Mouse (Mus musculus) kidney, embryonic 15.5 days (tissue): Measurements from ENCODE around the gene Nt5dc2. TPM values are rescaled to one million over a fixed set of nuclear protein-coding genes. Genes with fewer than 3 reads are reported as not detected.
A peak's percentile ranks its signal among the peaks of the same experiment; 100 is the strongest.

Experiments
- ATAC-seq: fragments of 200-750 bp; cut with Nextera tagmentation; replicated peaks from 2 replicates; pipeline ENCODE4 v1.8.0; 2017; ENCODE audit warnings: moderate TSS enrichment; ENCODE audit not compliant: low FRiP score
- H3K27ac ChIP-seq: fragments of 300-500 bp; sonication (generic); 2 replicates; pipeline ENCODE4 v1.5.1; 2015; ENCODE audit warnings: mild to moderate bottlenecking, inconsistent platforms
- H3K27me3 ChIP-seq: fragments of 300-500 bp; sonication (generic); 2 replicates; pipeline ENCODE4 v1.6.1; 2015; ENCODE audit warnings: inconsistent platforms
- H3K36me3 ChIP-seq: fragments of 300-500 bp; sonication (generic); 2 replicates; pipeline ENCODE4 v1.6.1; 2015; ENCODE audit warnings: inconsistent platforms
- H3K4me1 ChIP-seq: fragments of 300-500 bp; sonication (generic); 2 replicates; pipeline ENCODE4 v1.6.1; 2015; ENCODE audit warnings: inconsistent platforms
- H3K4me2 ChIP-seq: fragments of 300-500 bp; sonication (generic); 2 replicates; pipeline ENCODE4 v1.6.1; 2015; ENCODE audit warnings: moderate library complexity, mild to moderate bottlenecking, inconsistent platforms
- H3K4me3 ChIP-seq: fragments of 300-500 bp; sonication (generic); replicated peaks from 2 replicates; pipeline ENCODE4 v1.5.1; 2015; ENCODE audit warnings: mild to moderate bottlenecking, inconsistent platforms
- H3K9ac ChIP-seq: fragments of 300-500 bp; sonication (generic); 2 replicates; pipeline ENCODE4 v1.6.1; 2015; ENCODE audit warnings: mild to moderate bottlenecking, inconsistent platforms
- H3K9me3 ChIP-seq: fragments of 300-500 bp; sonication (generic); replicated peaks from 2 replicates; pipeline ENCODE4 v1.6.1; 2016; ENCODE audit warnings: inconsistent platforms
- WGBS: fragments of 180-500 bp; shearing (Covaris S2); methylation state at CpG from one replicate; pipeline ENCODE4 v1.1.7; 2015; ENCODE audit warnings: mixed read lengths; 5-methylcytosine and 5-hydroxymethylcytosine counted together
- polyA plus RNA-seq: library from polyadenylated mRNA; unstranded; fragments of >200 nt; fragmentation: Nextera tagmentation; extraction: Ambion mirVana; gene quantifications from 2 replicates; pipeline ENCODE4 v1.2.1, GENCODE M21; 2015

Gene Nt5dc2
- polyA plus RNA-seq, 1 experiment from 2014 or later, result 384 TPM

- WGBS, result 54% methylated on average over 10 of the region's 10 CpGs
- no peak overlapping the region for H3K4me2 ChIP-seq
- no peak for ATAC-seq
- H3K9ac ChIP-seq, result no peak overlapping the region
- no peak overlapping the region for H3K27ac ChIP-seq
- H3K4me1 ChIP-seq, result peaks cover 40% of the 10 kb centered on the region
- H3K27me3 ChIP-seq, result no peaks in the 10 kb centered on the region
- no peak overlapping the region for H3K4me3 ChIP-seq
- no peaks in the 10 kb centered on the region for H3K9me3 ChIP-seq
- H3K36me3 ChIP-seq, result no peaks in the 10 kb centered on the region
These were observed 30.8 kb downstream of the Nt5dc2 start for GRCm38 (mm10) chr14:31161638-31162037.

- 76% methylated on average over 8 of the region's 8 CpGs for WGBS
- Histone ChIP-seq H3K9me3 (no peaks in the 10 kb centered on the region), H3K36me3 (no peaks in the 10 kb centered on the region), H3K9ac (no peak overlapping the region), H3K27me3 (no peaks in the 10 kb centered on the region), H3K4me3 (no peak overlapping the region), H3K4me1 (peaks cover 58% of the 10 kb centered on the region), H3K27ac (no peak overlapping the region), H3K4me2 (no peak overlapping the region)
- ATAC-seq, result no peak
These were observed 33.2 kb downstream of the Nt5dc2 start for GRCm38 (mm10) chr14:31164067-31164466.

- ATAC-seq, result no peak
- Histone ChIP-seq H3K4me3 (no peak overlapping the region), H3K9me3 (no peaks in the 10 kb centered on the region), H3K4me1 (peaks cover 58% of the 10 kb centered on the region), H3K36me3 (peaks cover 3% of the 10 kb centered on the region), H3K4me2 (no peak overlapping the region), H3K9ac (no peak overlapping the region), H3K27me3 (no peaks in the 10 kb centered on the region), H3K27ac (peak overlapping the region; percentile 64)
- 26% methylated on average over 2 of the region's 2 CpGs for WGBS
These were observed 34.2 kb downstream of the Nt5dc2 start for GRCm38 (mm10) chr14:31165010-31165409.

- H3K27me3 ChIP-seq, result no peaks in the 10 kb centered on the region
- no peak overlapping the region for H3K9ac ChIP-seq
- peaks cover 7% of the 10 kb centered on the region for H3K36me3 ChIP-seq
- H3K4me2 ChIP-seq, result peak overlapping the region; percentile 50; the same call in 1 of the 2 replicates
- no peaks in the 10 kb centered on the region for H3K9me3 ChIP-seq
- WGBS, result 26% methylated on average over 7 of the region's 7 CpGs
- ATAC-seq, result peak; percentile 66
- peaks cover 58% of the 10 kb centered on the region for H3K4me1 ChIP-seq
- no peak overlapping the region for H3K4me3 ChIP-seq
- peak overlapping the region; percentile 64 for H3K27ac ChIP-seq
These were observed 34.6 kb downstream of the Nt5dc2 start for GRCm38 (mm10) chr14:31165458-31165857.

GRCm38 (mm10) chr14:31165991-31166630 is 35.3 kb downstream of the Nt5dc2 start:
- Histone ChIP-seq H3K36me3 (peaks cover 14% of the 10 kb centered on the region), H3K9me3 (no peaks in the 10 kb centered on the region), H3K4me3 (peak overlapping the region; percentile 38), H3K9ac (no peak overlapping the region), H3K4me2 (peak overlapping the region; percentile 50), H3K27me3 (no peaks in the 10 kb centered on the region), H3K4me1 (peaks cover 54% of the 10 kb centered on the region), H3K27ac (peak overlapping the region; percentile 64)
- ATAC-seq, result peak; percentile 16; the same call in 1 of the 2 replicates
- WGBS, result 24% methylated on average over 10 of the region's 10 CpGs

GRCm38 (mm10) chr14:31166827-31167226 is 36.0 kb downstream of the Nt5dc2 start:
- Histone ChIP-seq H3K4me2 (peak overlapping the region; percentile 50), H3K27ac (peak overlapping the region; percentile 64), H3K9ac (peak overlapping the region; percentile 22; the same call in 1 of the 2 replicates), H3K4me1 (peaks cover 47% of the 10 kb centered on the region), H3K27me3 (no peaks in the 10 kb centered on the region), H3K4me3 (peak overlapping the region; percentile 38), H3K36me3 (peaks cover 21% of the 10 kb centered on the region), H3K9me3 (no peaks in the 10 kb centered on the region)
- no peak for ATAC-seq
- 28% methylated on average over 9 of the region's 9 CpGs for WGBS

- Histone ChIP-seq H3K9me3 (no peaks in the 10 kb centered on the region), H3K4me3 (peak within 1 kb of the TSS; percentile 38), H3K4me2 (peak within 1 kb of the TSS; percentile 50), H3K27ac (peak within 1 kb of the TSS; percentile 62; the same call in 1 of the 2 replicates), H3K9ac (peak within 1 kb of the TSS; percentile 23), H3K4me1 (peaks cover 41% of the 10 kb centered on the region), H3K27me3 (no peaks in the 10 kb centered on the region), H3K36me3 (peaks cover 37% of the 10 kb centered on the region)
- 21% methylated on average over 10 of the region's 10 CpGs for WGBS
- ATAC-seq, result no peak
These were observed 37.6 kb downstream of the Nt5dc2 start, which contains the start of gene Stab1 for GRCm38 (mm10) chr14:31168425-31168824. Gene Stab1, minus strand, starts transcription at chr14:31168641.

GRCm38 (mm10) chr14:31169508-31169907 is 38.7 kb downstream of the Nt5dc2 start:
- 78% methylated on average over 6 of the region's 6 CpGs for WGBS

GRCm38 (mm10) chr14:31170963-31171362 is 40.1 kb downstream of the Nt5dc2 start:
- Histone ChIP-seq H3K27ac (no peak overlapping the region), H3K36me3 (peaks cover 62% of the 10 kb centered on the region), H3K4me1 (peaks cover 28% of the 10 kb centered on the region), H3K9ac (no peak overlapping the region), H3K4me2 (no peak overlapping the region), H3K4me3 (no peak overlapping the region), H3K9me3 (no peaks in the 10 kb centered on the region), H3K27me3 (no peaks in the 10 kb centered on the region)
- no peak for ATAC-seq
- WGBS, result 86% methylated on average over 13 of the region's 13 CpGs

More at GRCm38 (mm10) chr14:31169508-31169907, 38.7 kb downstream of the Nt5dc2 start:
- 0 out of 2 replicates have a peak overlapping the region, but pooled peaks have one; percentile 9 for H3K27ac ChIP-seq
- peaks cover 48% of the 10 kb centered on the region for H3K36me3 ChIP-seq
- no peaks in the 10 kb centered on the region for H3K9me3 ChIP-seq
- no peaks in the 10 kb centered on the region for H3K27me3 ChIP-seq
- H3K4me1 ChIP-seq, result peaks cover 41% of the 10 kb centered on the region
- no peak overlapping the region for H3K4me2 ChIP-seq
- ATAC-seq, result no peak
- H3K4me3 ChIP-seq, result no peak overlapping the region
- H3K9ac ChIP-seq, result no peak overlapping the region

- no peaks in the 10 kb centered on the region for H3K9me3 ChIP-seq
- H3K36me3 ChIP-seq, result peaks cover 67% of the 10 kb centered on the region
- no peak for ATAC-seq
- peaks cover 23% of the 10 kb centered on the region for H3K4me1 ChIP-seq
- WGBS, result 89% methylated on average over 11 of the region's 11 CpGs
- H3K4me2 ChIP-seq, result no peak overlapping the region
- no peak overlapping the region for H3K27ac ChIP-seq
- H3K4me3 ChIP-seq, result no peak overlapping the region
- no peaks in the 10 kb centered on the region for H3K27me3 ChIP-seq
- H3K9ac ChIP-seq, result no peak overlapping the region
These were observed 40.5 kb downstream of the Nt5dc2 start for GRCm38 (mm10) chr14:31171386-31171785.

- 93% methylated on average over 15 of the region's 15 CpGs for WGBS
- no peak for ATAC-seq
- H3K27me3 ChIP-seq, result no peaks in the 10 kb centered on the region
- no peak overlapping the region for H3K9ac ChIP-seq
- H3K36me3 ChIP-seq, result peaks cover 71% of the 10 kb centered on the region
- no peaks in the 10 kb centered on the region for H3K9me3 ChIP-seq
- H3K4me1 ChIP-seq, result peaks cover 19% of the 10 kb centered on the region
- H3K4me2 ChIP-seq, result no peak overlapping the region
- H3K27ac ChIP-seq, result no peak overlapping the region
- no peak overlapping the region for H3K4me3 ChIP-seq
These were observed 41.0 kb downstream of the Nt5dc2 start for GRCm38 (mm10) chr14:31171821-31172220.

- no peak overlapping the region for H3K4me3 ChIP-seq
- H3K4me2 ChIP-seq, result no peak overlapping the region
- no peak overlapping the region for H3K9ac ChIP-seq
- H3K4me1 ChIP-seq, result peaks cover 11% of the 10 kb centered on the region; the same call in 1 of the 2 replicates
- no peaks in the 10 kb centered on the region for H3K9me3 ChIP-seq
- H3K27ac ChIP-seq, result no peak overlapping the region
- peaks cover 82% of the 10 kb centered on the region for H3K36me3 ChIP-seq
- ATAC-seq, result no peak
- WGBS, result 76% methylated on average over 18 of the region's 18 CpGs
- no peaks in the 10 kb centered on the region for H3K27me3 ChIP-seq
These were observed 42.1 kb downstream of the Nt5dc2 start for GRCm38 (mm10) chr14:31172781-31173455.
